Mouse (Mus musculus): ENCODE measurements around the gene Synj1.

DNA sequence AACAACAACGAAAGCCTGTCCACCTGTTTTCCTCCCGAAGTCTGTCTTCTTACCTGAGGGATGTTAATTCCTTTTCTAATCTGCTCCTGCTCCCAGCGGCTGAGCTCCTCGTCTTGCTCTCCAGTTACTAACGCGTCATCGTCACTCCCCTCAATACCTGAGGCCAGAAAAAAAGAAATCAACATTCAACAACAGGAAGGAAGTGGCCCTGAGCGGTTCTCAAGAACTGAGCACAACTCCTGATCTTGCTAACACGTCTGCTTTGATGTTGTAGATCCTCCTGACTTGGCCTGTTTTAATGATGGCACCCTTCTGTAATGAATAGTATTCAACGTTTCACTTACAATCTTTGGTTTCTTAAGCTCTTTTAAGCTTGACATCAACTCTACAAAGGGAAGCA, 24.8 kb upstream of the Synj1 start:
- TF ChIP-seq POLR2A (IDR thresholded peaks at IDR 0.05; ENCODE audit: extremely low read depth, insufficient read depth, low read length) (no peak), CTCF (IDR thresholded peaks at IDR 0.05; ENCODE audit: extremely low read depth, insufficient read depth, low read length) (no peak)
